Mouse (Mus musculus) right cerebral cortex, postnatal 4 days (tissue): ENCODE data around the gene 2610001J05Rik.

Source experiments
- DNase-seq: peaks from one replicate; pipeline ENCODE4 v3.0.0-alpha.2; 2022

Gene 2610001J05Rik

GRCm38 (mm10) chr6:13835720-13836665 is 35.3 kb downstream of the 2610001J05Rik start:
- DNase-seq = peak; percentile 51

GRCm38 (mm10) chr6:13832770-13833169 is 38.5 kb downstream of the 2610001J05Rik start:
- DNase-seq = no peak

- no peak for DNase-seq
Measured at GRCm38 (mm10) chr6:13828877-13829276, 42.4 kb downstream of the 2610001J05Rik start.
